Mouse (Mus musculus): ENCODE measurements around the gene Tspan4.

DNA sequence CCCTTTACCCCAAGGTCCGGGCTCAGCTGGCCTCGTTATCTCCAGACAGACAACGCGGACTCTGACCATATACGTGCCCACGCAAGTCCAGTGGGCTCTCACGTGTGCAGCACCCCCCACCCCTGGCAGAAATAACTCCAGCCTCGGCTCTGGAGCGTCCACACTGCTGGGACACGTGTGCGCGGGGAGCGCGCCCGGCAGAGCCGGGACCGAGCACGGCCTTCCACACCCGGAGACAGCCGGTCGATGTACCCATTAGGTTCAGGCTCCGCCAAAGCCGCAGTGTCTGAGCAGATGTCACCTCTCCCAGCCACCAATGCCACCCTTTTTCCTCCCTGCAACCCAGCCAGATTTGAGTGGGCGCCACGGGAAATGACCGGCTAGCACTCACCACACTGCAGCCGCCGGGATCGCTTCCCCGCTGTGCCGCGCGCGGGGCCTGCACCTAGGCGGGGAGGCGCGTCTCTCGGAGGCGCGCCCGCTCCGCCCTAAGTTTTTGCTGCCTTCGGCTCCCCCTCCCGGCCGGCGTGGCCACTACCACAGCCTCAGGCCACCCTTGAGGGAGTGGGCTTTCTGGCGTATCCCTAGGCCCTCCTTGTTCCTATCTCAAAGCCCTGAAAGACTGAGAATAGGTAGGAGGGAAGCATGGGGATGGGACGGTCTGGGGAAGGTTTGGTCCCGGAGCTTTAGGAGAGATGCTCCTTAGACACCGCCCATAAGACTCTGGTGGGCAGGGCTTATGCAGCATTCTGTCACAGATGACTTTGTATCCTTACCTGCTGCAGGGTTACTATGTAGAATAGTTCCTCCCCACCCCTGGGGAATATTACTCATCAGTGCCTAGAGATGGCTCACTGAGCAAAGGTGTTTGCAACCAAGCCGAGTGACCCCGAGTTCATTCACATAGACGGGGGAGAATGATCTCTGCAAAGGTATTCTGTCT, 37.6 kb upstream of the Tspan4 start, which contains the start of gene Slc25a22:
- TF ChIP-seq POLR2A (IDR thresholded peaks at IDR 0.05; ENCODE audit: control insufficient read depth, low read depth, low read length) (no peak), CTCF (IDR thresholded peaks at IDR 0.05; ENCODE audit: control insufficient read depth, insufficient read depth, insufficient replicate concordance, low read depth, low read length) (peak; percentile 28; the same call in 1 of the 2 replicates)

Measured in testis, adult 2 months (tissue).